Mouse (Mus musculus) E14TG2a.4 (cell line): ENCODE results near the gene Lrrc15.

Experiments
- CTCF ChIP-seq: conservative IDR thresholded peaks from 2 replicates; pipeline ENCODE4 v1.5.1; 2014; ENCODE audit warnings: low read length
- NANOG ChIP-seq: IDR thresholded peaks from 2 replicates; pipeline ENCODE4 v1.6.1; 2014; ENCODE audit warnings: borderline replicate concordance, low read length, mixed read lengths
- POU5F1 ChIP-seq: IDR thresholded peaks from 2 replicates; pipeline ENCODE4 v1.6.1; 2014; ENCODE audit warnings: low read length, borderline replicate concordance

- no peak for TF ChIP-seq CTCF
- no peak for TF ChIP-seq POU5F1
- no peak for TF ChIP-seq NANOG
These were observed 26.5 kb upstream of the Lrrc15 start for GRCm38 (mm10) chr16:30309395-30310170.
